Mouse (Mus musculus) lung, postnatal 10 days (tissue): Measurements from ENCODE around the gene Rpusd1.

Source experiments
- DNase-seq: peaks from one replicate; pipeline ENCODE4 v3.0.0; 2021

Rpusd1 gene

DNA sequence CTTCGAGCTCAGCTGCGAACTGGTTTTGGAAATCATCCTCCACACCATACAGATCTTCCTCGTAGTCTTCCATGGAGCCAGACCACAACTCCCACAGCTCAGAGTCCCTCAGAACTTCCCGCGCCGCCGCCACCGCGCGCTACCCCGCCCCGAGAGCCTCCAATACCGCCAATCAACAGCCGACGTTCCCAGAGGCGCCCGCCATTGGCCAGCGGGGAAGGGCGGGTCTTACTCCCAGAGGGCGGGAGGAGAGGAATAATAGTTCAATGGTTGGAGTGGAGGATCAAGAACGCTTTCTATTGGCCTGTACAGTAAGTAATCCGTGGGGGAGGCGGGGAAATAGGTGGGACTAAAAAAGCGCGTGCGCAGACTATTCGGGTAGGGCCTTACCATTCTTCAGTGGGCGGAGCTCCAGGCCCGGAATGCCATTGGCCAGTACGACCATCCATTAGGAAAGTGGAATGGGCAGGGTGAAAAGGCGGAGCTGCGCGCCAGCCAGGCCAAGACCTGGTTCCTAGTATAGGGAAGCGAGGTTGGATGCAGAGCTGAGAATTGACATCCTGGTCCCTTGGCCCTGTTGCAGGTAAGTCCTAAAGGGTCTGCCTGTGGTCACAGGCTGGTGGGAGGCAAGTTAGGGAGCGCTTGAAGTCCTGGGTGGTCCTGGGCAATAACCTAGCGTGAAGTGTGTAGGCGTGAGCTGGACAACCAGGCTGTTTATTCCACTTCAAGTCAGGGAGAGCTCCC lies at the start of gene Rpusd1, which contains the start of gene Chtf18:
Gene Rpusd1, plus strand, starts transcription at position 406 of the 744 bp plus-strand sequence.
Gene Chtf18, minus strand, starts transcription at position 155 of the 744 bp plus-strand sequence.
- DNase-seq, result peak; percentile 100

DNA sequence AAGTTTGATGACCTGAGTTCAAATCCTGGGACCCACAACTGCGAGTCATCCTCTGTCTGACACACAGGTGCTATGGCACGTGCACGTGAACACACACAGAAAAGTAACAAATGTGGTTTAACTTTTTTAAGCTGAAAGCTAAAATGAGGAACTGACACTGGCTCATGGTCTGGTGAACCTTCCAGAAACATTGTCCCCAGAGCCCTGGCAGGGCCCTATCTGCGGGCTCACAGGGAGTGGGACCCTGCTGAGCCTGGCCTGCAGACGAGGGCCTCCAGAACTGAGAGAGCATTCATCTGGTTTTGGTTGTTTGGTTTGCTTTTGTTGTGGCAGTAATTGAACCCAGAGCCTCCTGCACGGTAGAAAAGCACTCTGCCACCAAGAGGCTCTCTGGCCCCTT lies 49.5 kb upstream of the Rpusd1 start:
- no peak for DNase-seq

DNA sequence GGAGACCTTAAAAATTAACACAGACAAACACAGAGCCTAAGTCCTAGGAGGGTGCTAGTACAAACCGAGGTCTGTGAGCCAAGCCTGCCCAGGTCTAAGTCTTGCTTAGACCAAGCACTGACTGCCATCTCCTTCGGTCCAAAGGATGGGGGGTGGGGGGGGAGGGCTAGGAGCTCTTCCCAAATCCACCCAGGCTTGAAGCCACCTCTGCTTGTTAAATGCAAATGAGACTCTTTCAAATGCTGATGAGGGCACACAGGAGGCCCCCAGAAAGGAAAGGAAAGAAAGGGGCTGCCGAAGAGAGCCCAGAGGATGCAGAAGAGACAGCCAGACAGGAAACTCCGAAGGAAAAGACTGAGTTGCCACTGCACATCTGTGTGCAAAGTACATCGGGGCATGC lies 47.7 kb upstream of the Rpusd1 start:
- no peak for DNase-seq

GRCm38 (mm10) chr17:25681636-25682035 lies 45.8 kb upstream of the Rpusd1 start:
- DNase-seq, result no peak

- DNase-seq, result no peak
These were observed 41.1 kb upstream of the Rpusd1 start for GRCm38 (mm10) chr17:25686323-25686722.

GRCm38 (mm10) chr17:25688922-25689321 lies 38.5 kb upstream of the Rpusd1 start:
- no peak for DNase-seq

GRCm38 (mm10) chr17:25696263-25696662 lies 31.2 kb upstream of the Rpusd1 start:
- no peak for DNase-seq

GRCm38 (mm10) chr17:25698446-25698845 lies 29.0 kb upstream of the Rpusd1 start:
- peak; percentile 81 for DNase-seq

GRCm38 (mm10) chr17:25700863-25701496 lies 26.5 kb upstream of the Rpusd1 start:
- DNase-seq, result no peak

DNA sequence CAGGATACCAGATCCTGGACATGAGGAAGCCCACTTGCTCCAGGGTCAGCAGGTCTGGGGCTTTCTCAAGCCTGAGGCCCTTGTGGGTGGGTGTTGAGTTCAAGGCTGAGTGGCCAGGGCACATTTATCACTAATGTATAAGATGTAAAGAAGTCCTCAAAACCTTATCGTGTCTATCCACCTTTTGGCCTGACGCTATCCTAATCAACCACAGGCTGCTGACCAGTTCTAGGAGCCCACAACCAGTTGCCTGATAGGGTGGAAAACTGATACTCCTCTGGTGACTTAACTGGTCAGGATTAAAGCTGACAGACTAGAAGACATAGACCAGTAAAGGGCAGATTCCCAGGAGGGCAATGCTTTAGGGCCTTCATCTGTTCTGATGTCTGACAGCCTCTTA lies 17.5 kb upstream of the Rpusd1 start:
- no peak for DNase-seq

DNA sequence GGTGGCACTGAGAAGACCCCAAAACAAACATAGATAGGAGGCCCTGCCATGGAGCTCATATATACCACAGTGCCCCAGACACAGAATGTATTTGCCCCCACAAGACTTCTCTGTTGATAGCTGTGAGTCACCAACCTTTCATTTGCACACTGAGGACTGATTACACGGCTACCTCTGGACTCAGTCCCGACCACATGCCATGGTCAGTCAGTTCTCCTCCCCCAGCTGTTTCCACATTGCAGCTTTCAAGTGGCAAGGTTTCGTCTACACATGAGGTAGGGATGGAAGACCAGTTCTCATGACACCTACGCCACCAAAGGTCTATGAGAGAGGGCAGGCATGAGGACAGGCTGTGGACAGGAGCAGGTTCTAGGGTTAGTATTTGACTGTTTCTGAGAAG lies 16.3 kb upstream of the Rpusd1 start:
- DNase-seq, result no peak

DNA sequence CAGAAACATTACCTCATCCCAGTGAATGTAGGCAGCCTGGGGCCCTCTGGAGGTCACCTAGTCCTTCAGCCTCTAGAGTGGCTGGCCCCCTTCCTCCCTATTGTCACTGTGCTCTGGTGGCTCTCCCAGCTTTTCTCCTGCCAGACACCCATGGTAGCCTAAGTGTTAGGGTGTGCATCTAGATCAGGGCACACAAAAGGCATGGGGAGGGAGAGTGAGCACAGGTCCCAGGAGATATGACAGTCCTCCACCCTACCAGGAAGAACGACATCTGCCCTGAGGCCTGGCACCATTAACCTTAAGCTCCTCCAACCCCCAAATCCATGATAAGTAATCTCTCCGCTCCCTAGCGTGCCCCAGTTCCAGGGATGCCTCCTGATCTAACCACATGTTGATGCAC lies 11.8 kb upstream of the Rpusd1 start:
- no peak for DNase-seq

DNA sequence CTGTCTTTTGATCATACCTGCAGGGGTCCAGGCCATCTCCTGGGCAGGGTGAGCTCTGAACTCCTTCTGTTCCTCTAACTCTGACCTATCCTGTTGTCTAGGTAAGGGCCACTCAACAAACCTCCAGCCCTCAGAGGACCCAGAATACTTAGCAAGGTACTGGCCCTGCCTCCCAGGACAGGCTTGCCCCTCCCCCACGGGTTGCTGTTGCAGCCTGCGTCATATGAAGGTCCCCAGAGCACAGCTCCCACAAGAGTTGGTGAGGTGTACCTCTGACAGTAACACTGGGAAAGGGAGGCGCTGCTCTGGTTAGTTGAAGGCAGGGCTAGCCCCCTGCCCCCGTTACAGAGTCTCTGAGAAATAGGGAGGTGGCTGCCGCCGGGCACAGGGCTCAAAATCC lies 11.3 kb upstream of the Rpusd1 start:
- DNase-seq, result no peak

GRCm38 (mm10) chr17:25716711-25717637 lies 10.5 kb upstream of the Rpusd1 start, which contains the start of gene Gng13:
Gene Gng13 (plus strand): TSS chr17:25717171.
- DNase-seq, result peak; percentile 50

DNA sequence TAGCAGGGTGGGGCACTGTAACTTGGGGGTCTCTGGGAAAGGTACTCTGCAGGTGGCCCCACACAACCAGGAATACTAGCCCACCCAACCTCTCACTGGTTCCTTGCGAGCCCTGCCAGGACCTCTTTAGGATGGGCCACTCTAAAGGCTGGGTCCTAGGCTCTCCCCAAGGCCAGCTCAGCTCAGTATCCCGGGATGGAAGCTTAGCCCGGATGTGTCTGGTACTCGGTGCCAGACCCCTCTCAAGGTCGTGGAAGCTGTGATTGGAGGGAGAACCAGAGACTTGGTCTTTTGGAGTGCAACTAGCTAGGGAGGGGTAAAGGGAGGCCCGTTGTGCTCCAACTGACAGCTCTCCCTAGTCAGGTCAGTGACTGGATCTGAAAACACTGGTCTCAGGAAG lies 9.8 kb upstream of the Rpusd1 start:
- DNase-seq, result no peak

GRCm38 (mm10) chr17:25721476-25721875 lies 6.0 kb upstream of the Rpusd1 start:
- DNase-seq, result no peak

DNA sequence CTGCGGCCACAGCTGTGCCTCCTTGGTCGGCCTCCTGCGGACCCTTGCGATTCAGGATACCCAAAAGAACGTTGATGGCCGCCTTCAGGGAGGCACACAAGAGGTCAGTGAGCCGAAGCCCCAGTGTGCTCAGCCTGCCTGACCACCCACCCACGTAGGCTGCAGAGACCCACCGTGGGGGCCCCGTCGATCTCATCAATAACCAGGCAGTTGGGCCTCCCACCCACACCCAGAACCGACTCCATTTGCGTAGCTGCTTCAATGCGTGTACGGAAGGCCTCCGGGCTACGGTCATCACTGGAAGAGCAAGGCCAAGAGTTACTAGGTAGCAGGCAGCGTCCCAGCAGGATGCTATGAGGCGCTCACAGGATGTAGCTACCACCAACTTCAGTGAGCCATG lies 4.0 kb upstream of the Rpusd1 start:
- DNase-seq, result no peak

- DNase-seq, result no peak
These were observed 3.6 kb upstream of the Rpusd1 start for GRCm38 (mm10) chr17:25723919-25724318.

DNA sequence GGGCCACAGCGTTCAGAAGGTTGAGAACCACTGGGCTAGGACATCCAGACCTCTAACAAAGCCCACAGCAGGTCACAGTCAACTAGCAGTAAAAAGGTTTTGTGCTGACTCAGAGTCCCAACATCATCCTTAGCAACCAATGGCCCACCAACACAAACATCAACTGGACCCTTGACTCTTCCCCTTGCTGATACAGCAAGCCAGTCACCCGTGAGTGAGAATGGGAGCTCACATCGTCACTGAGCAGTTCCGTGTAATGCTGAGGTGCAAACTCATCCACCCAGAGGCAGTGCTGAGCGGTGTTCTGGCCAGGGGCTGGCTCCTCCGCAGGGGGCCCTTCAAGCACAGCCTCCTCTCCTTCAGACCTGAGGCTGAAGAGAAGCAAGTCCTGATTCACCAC lies 2.2 kb upstream of the Rpusd1 start:
- DNase-seq, result no peak

- no peak for DNase-seq
These were observed 470 bp downstream of the Rpusd1 start for GRCm38 (mm10) chr17:25728009-25728270.

- DNase-seq, result peak; percentile 88
These were observed 4.6 kb downstream of the Rpusd1 start for GRCm38 (mm10) chr17:25732082-25732481.

DNA sequence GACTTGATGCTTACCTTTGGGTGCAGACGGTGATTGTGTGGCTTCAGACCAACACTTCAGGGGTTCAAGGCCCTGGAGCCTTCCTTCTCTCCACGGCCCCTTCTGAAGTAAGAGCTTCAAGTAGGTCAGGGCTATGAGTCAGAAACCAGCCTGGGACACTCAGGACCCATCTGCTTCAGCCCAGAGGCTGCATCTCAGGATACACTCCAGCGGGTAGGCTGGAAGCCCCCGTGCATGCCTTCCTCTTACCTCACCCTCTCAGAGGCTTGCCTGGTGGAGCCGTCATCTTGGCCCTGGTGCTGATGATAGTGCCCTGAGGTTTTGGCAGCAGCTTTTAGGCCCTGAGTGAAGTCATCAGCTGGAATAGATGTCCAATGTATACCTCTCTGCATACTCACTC lies 7.8 kb downstream of the Rpusd1 start:
- DNase-seq, result no peak

DNA sequence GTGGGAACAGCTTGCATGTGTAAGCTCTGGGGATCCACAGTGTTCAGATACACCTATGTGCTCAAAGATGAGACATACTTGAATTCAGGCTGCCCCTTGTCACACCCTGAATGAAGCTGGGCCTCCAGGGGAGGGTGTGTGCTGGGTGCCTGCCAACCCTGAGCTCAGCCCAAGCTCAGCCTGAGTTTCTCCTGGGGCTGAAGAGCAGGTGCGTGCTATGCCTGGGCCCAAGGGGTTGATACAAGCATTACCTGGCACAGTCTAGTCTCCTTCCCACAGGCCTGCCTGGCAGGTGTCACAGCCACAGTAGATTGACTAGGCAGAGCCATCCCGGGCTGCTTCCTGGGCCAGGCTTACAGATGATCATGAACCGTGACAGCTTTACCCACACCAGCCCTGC lies 8.3 kb downstream of the Rpusd1 start, which contains the start of gene Mslnl:
Gene Mslnl, plus strand, starts transcription at position 298 of the 400 bp plus-strand sequence.
- no peak for DNase-seq

DNA sequence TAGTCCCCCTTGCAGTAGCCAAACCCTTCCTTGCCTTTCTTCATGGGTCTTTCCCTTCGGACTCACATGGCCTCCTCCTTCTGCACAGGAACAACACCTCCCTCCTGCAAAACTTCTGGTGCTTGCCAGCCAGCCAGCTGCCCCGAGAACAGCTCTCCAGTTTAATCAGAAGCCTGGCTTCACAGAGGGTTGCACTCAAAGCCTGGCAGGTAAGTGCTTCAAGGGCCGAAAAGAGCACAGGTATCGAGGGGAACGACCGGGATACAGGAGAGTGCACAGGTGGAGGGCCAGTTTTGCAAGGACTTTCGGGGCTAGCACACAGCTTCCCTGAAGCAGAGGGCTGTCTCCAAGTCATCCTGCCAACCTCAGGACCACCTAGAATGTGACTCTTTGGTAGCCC lies 11.4 kb downstream of the Rpusd1 start:
- DNase-seq, result no peak
